Mouse (Mus musculus) lung, adult 2 months (tissue): ENCODE measurements around the gene Gpat3. TPM values are rescaled to one million over a fixed set of nuclear protein-coding genes. Genes with fewer than 3 reads are reported as not detected.

Experiments used
- DNase-seq: peaks from one replicate; pipeline ENCODE4 v3.0.0; 2022
- H3K4me1 ChIP-seq: fragments of 200-500 bp; 2 replicates; pipeline ENCODE4 v1.6.1; 2011; ENCODE audit warnings: low read length; ENCODE audit not compliant: control insufficient read depth, insufficient read depth
- H3K4me3 ChIP-seq: fragments of 200-500 bp; replicated peaks from 2 replicates; pipeline ENCODE3; 2011; ENCODE audit warnings: low read depth, mild to moderate bottlenecking, control low read depth, low read length; ENCODE audit errors: extremely low read depth
- CTCF ChIP-seq: fragments of 200-500 bp; IDR thresholded peaks from 2 replicates; pipeline ENCODE4 v1.5.1; 2011; ENCODE audit warnings: mild to moderate bottlenecking, low read length, control low read depth; ENCODE audit not compliant: insufficient read depth
- POLR2A ChIP-seq: fragments of 200-500 bp; IDR thresholded peaks from 2 replicates; pipeline ENCODE4 v1.6.1; 2011; ENCODE audit warnings: low read depth, mild to moderate bottlenecking, control low read depth, low read length, borderline replicate concordance; ENCODE audit errors: extremely low read depth
- WGBS: fragments of 180-500 bp; shearing (Covaris S2); methylation state at CpG from one replicate; pipeline ENCODE4 v1.1.7; 2018; 5-methylcytosine and 5-hydroxymethylcytosine counted together
- polyA plus RNA-seq: library from polyadenylated mRNA; depleted of rRNA; stranded (reverse); fragments of >200 nt; gene quantifications from 2 replicates; pipeline ENCODE4 v1.2.3, GENCODE M21; 2012

Gene Gpat3
- polyA plus RNA-seq, 1 experiment: 2.3 TPM

DNA sequence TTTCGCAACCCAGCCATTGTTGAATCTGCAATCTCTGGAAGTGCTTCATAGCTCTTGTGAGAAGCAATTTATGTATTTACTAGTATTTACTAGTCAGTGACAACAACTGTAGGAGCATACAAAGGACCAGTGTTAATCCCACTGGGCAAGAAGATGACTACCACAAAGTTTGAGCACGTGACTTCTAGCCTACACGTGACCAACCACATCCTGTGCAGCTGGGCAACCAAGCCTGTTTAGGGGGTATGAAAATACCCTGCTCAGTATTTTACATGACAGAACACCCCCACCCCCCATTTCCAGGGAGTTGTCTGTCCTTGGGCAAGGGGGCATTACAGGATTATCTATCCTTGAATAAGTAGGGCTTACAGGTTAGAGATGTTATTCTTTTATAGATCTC, 11.0 kb downstream of the Gpat3 start:
- TF ChIP-seq POLR2A (no peak), CTCF (no peak)
- DNase-seq: no peak
- H3K4me1 ChIP-seq: no peaks in the 10 kb centered on the region
- 71% methylated on average over 3 of the region's 3 CpGs for WGBS
- H3K4me3 ChIP-seq: no peak overlapping the region

DNA sequence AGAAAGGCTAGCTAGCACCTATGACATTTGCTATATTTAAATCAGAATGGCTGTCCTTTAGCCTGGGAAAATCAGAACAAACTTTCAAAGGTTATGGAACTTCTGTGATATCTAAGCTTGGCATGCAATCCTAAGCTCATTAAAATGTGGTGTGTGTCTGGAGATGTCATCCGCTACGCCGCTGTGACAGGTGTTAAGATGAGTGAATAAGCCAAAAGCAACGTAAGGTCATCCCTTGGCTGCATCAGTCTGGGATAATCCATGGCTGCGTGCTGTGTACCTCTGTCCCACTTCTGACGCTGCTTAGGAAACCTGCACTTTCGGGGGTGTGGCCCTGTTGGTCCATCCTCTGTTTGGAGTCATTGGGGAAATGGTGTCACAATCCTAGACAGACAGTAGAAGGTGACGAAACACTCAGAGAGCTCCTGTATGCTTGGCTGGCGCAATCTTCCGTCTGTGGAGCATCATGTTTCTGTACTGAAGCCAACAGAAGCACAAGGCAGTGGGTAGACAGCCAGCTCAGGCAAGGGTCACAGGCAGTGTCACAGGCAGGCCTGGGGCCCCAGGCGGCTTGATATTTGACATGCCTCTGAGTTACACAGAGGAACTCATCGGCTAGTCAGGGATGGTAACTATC, 15.0 kb downstream of the Gpat3 start:
- DNase-seq: peak; percentile 24
- Histone ChIP-seq H3K4me3 (no peak overlapping the region), H3K4me1 (no peaks in the 10 kb centered on the region)
- TF ChIP-seq POLR2A: no peak
- no peak for TF ChIP-seq CTCF
- 57% methylated on average over 12 of the region's 12 CpGs for WGBS

DNA sequence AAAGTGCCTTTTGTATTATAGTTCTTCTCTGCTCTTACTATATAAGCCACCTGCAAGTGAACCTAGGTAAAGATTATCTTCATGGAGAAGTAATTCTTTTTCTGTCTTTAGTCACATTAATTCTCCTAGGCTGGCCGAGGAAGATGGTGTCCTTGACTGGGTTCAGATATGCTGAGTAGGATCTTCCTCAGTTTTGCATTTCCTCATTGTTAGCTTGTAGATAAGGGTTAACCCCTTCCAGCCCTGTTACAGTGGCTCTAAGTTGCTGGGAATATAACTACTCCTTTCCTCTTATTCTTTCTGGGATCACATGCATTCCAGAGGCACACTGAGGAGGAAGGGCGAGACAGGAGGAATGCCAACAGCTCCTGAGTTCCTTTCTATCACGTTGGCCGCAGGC, 15.6 kb downstream of the Gpat3 start:
- no peak for DNase-seq
- H3K4me3 ChIP-seq: no peak overlapping the region
- no peaks in the 10 kb centered on the region for H3K4me1 ChIP-seq
- TF ChIP-seq POLR2A (no peak), CTCF (no peak)
- WGBS: 35% methylated on average over 4 of the region's 4 CpGs

DNA sequence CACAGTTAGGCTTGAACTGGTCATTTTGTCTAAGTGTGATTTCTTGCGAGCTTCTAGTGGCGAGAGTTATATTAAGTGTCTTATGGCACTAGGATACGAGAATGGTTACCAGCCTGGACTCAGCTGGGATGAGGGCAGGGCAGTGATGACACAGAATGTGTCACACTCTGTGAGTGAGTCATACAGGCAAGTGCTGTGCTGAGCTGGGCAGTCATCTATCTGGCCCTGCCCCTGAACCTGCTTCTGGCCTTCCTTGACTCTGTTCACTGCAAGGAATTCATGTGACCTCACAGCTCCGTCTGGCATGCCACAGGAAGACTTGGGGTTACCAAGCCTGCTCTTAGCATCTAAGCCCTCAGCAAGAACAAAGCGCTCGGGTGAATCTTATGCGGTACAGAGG, 16.3 kb downstream of the Gpat3 start:
- Histone ChIP-seq H3K4me3 (no peak overlapping the region), H3K4me1 (no peaks in the 10 kb centered on the region)
- WGBS: 77% methylated on average over 7 of the region's 7 CpGs
- TF ChIP-seq CTCF (no peak), POLR2A (no peak)
- no peak for DNase-seq

DNA sequence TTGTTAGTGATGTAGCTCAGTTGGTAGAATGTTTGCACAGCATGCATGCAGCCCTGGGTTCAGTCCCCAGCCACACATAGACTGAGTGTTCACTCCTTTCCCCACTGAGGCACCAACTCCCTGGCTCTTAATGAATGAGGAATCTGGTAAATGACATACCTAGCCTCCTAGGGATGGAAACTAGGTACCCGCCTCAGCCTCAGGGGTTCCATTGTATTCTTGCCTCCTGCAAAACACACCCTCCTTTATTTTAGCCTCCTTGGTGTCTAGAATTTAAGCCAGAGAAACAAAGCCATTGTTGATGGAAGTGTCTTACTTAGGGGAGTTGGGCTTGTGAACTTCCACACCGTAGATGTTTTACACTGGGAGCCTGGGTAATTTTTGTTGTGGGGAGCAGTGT, 17.6 kb downstream of the Gpat3 start:
- no peak for DNase-seq
- WGBS: 81% methylated on average over 2 of the region's 2 CpGs
- Histone ChIP-seq H3K4me3 (no peak overlapping the region), H3K4me1 (no peaks in the 10 kb centered on the region)
- no peak for TF ChIP-seq POLR2A
- TF ChIP-seq CTCF: no peak

DNA sequence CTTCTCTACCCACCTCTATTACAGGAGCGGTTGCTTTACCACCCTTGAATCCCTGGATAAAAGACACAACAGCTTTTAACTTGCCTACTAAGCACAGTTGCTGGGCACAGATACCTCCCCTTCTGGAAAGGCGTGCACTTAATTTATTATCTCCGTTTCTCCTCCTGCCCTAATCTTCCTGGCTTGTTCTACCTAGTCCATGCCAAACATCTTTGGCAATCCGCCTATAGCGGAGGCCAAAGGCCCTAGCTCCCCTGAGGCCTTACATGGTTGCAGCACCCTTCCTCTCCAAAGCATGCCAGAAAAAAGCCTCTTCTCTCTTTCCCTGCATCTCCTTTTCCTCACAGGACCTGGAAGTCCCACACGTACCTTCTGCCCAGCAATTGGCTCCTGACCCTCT, 18.9 kb downstream of the Gpat3 start:
- 79% methylated on average over 6 of the region's 6 CpGs for WGBS
- Histone ChIP-seq H3K4me1 (no peaks in the 10 kb centered on the region), H3K4me3 (no peak overlapping the region)
- no peak for DNase-seq
- TF ChIP-seq POLR2A: no peak
- no peak for TF ChIP-seq CTCF

DNA sequence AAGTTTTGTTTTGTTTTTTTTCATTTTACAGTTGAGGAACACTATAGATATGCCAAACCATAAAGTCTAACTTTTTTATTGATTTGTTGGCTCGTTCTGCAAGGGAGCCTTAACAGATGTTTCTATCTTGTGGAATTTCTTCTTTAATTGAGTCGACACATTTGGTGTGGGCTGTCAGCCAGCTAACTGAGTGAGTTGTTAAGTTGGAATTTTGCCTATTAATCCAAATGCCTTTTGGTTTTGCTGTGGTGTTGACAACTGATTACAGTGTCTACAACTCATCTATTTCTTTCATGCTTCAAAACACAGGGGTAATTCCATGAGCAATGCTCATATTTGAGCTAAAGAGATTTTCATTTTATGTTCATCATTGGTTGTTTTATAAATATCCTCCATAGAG, 20.7 kb downstream of the Gpat3 start:
- Histone ChIP-seq H3K4me1 (no peaks in the 10 kb centered on the region), H3K4me3 (no peak overlapping the region)
- DNase-seq: no peak
- WGBS: 57% methylated on average over 2 of the region's 2 CpGs
- TF ChIP-seq POLR2A: no peak
- no peak for TF ChIP-seq CTCF

DNA sequence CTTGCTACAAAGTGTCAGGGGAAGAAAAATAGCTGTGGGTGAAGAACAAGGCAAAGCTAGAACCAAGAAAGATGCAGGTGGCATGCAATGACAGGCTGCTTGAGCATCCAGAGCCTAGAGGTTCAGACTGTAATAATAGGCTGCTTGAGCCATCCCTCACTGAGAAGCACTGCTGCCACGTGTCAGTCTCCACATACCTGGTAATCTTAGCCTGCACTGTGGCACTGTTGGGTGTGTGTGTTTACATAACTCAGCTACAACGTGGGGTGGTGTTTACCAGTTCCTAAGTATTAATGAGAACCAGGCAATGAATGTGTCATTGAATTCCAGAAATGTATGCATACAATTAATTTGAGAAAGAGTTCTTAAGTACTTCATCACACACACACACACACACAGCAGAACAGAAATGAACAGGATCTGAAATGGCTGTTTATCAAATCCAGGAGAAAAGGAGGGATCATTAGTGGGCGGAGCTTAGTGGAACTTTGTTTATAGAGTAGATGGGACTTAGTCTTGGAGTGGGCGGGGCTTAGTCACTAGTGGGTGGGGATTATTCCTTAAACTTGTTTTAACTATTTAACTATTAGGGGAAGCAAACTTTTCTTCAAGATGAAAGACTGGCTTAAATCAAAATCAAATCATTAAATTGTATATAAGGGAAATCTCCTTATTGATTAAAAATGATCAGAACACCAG, 23.8 kb downstream of the Gpat3 start:
- peak; percentile 15 for DNase-seq
- TF ChIP-seq CTCF (no peak), POLR2A (no peak)
- no peak overlapping the region for H3K4me3 ChIP-seq
- 50% methylated on average over 4 of the region's 4 CpGs for WGBS
- no peaks in the 10 kb centered on the region for H3K4me1 ChIP-seq

DNA sequence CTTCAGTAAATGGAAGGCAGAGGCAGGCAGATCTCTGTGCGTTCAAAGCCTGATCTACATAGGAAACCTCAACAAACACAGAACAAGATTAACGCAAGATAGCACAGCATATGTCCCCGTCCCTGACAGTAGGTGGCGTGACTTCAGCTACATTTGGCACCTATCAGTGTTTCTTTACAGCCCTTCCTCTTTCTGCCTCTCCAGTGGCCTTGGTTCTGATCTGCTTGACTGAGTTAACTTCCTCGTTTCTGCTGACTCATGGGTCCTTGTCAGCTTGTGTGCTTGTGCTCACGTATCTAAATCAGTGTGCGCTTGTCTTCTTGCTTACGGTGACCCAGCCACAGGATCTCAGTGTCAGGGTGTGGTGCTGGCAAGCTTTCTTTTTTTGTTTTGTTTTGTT, 26.5 kb downstream of the Gpat3 start:
- Histone ChIP-seq H3K4me1 (no peaks in the 10 kb centered on the region), H3K4me3 (no peak overlapping the region)
- no peak for DNase-seq
- 76% methylated on average over 8 of the region's 8 CpGs for WGBS
- TF ChIP-seq POLR2A: no peak
- no peak for TF ChIP-seq CTCF

DNA sequence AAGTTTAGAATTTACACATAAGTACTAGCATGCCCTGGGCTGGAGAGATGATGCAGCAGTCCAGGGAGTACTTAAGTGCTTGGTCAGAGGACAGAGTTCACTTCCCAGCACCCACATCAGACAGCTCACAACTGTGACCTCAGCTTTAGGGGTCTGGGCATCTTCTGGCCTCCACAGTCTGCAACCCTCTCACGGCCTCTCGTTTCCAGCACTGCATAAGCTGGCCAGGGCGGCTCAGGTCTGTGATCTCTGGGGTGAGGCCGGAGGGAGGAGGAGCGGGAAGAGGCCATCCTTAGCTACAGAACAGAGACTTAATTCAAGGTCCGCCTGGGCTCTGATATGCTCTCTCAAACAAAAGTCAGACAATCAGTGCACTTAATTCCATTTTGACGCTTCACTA, 29.2 kb downstream of the Gpat3 start:
- no peak for TF ChIP-seq CTCF
- TF ChIP-seq POLR2A: no peak

DNA sequence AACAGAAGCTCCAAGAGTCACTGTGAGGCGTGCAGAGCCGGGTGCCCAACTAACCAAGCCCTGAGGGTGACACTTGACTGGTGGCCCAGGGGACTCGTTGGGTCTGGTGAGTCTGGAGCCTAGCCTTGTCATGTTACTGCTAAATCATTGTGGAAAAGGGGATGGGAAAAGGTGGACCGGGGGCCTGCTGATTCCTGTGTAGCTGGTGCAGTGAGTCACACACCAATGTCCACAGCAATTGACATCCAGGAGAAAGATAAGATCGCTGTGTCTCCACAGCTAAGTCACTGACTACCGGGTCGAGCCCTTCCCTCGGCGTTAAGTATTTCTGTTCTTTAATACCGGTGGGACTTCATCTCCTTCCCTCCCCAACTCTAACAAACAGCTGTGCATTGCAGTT, 29.7 kb downstream of the Gpat3 start:
- no peak for DNase-seq
- Histone ChIP-seq H3K4me3 (no peak overlapping the region), H3K4me1 (no peaks in the 10 kb centered on the region)
- WGBS: 63% methylated on average over 10 of the region's 10 CpGs
- TF ChIP-seq CTCF (no peak), POLR2A (no peak)

More for the DNA sequence above, 29.2 kb downstream of the Gpat3 start:
- no peak overlapping the region for H3K4me3 ChIP-seq
- DNase-seq: no peak
- no peaks in the 10 kb centered on the region for H3K4me1 ChIP-seq
- WGBS: 66% methylated on average over 7 of the region's 7 CpGs
